Mouse (Mus musculus): ENCODE data around the gene Nexn.

- TF ChIP-seq EP300 (optimal IDR thresholded peaks at IDR 0.05) (no peak), CTCF (IDR thresholded peaks at IDR 0.05; ENCODE audit: low read depth) (peak; percentile 40)
These were observed 74.3 kb downstream of the Nexn start for GRCm38 (mm10) chr3:152191791-152192237.

Data from stomach, postnatal 0 days (tissue).